Mouse (Mus musculus) cerebellum, adult 18-20 months (tissue): ENCODE results near the gene Fmnl2.
A peak's percentile ranks its signal among the peaks of the same experiment; 100 is the strongest.

Experiments
- DNase-seq, 2 experiments: peaks; one replicate each; pipeline ENCODE4 v3.0.0; 2021

The Fmnl2 gene

GRCm38 (mm10) chr2:53051502-53051901, 193.8 kb downstream of the Fmnl2 start:
- no peak for DNase-seq

- no peak for DNase-seq
Observed at GRCm38 (mm10) chr2:53053714-53054113, 196.1 kb downstream of the Fmnl2 start.

- peak; percentile 53 to 71 for DNase-seq
Observed at GRCm38 (mm10) chr2:53056556-53056955, 198.9 kb downstream of the Fmnl2 start.

- peak; percentile 55 to 60 for DNase-seq
Observed at GRCm38 (mm10) chr2:53057291-53057690, 199.6 kb downstream of the Fmnl2 start.

- DNase-seq, result peak; percentile 59 to 61
Observed at GRCm38 (mm10) chr2:53061363-53062000, 203.8 kb downstream of the Fmnl2 start.

GRCm38 (mm10) chr2:53066973-53067372, 209.3 kb downstream of the Fmnl2 start:
- DNase-seq, result no peak

- DNase-seq, result peak; percentile 37 to 51
Observed at GRCm38 (mm10) chr2:53070607-53071006, 212.9 kb downstream of the Fmnl2 start.

GRCm38 (mm10) chr2:53079693-53080286, 222.1 kb downstream of the Fmnl2 start:
- DNase-seq, result no peak

- DNase-seq, result no peak
Observed at GRCm38 (mm10) chr2:53082045-53082444, 224.4 kb downstream of the Fmnl2 start.

- no peak for DNase-seq
Observed at GRCm38 (mm10) chr2:53082501-53082900, 224.8 kb downstream of the Fmnl2 start.

- DNase-seq, result peak; percentile 29 to 31
Observed at GRCm38 (mm10) chr2:53083241-53083640, 225.6 kb downstream of the Fmnl2 start.

- DNase-seq, result peak; percentile 71 to 73
Observed at GRCm38 (mm10) chr2:53085617-53086202, 228.1 kb downstream of the Fmnl2 start.

- DNase-seq, result no peak
Observed at GRCm38 (mm10) chr2:53088744-53089143, 231.1 kb downstream of the Fmnl2 start.

GRCm38 (mm10) chr2:53095031-53095430, 237.4 kb downstream of the Fmnl2 start:
- no peak for DNase-seq

GRCm38 (mm10) chr2:53095489-53095888, 237.8 kb downstream of the Fmnl2 start:
- no peak for DNase-seq

- DNase-seq, result no peak
Observed at GRCm38 (mm10) chr2:53100093-53100492, 242.4 kb downstream of the Fmnl2 start.

- no peak for DNase-seq
Observed at GRCm38 (mm10) chr2:53101885-53102740, 244.5 kb downstream of the Fmnl2 start.

GRCm38 (mm10) chr2:53102901-53103300, 245.2 kb downstream of the Fmnl2 start:
- DNase-seq, result no peak

GRCm38 (mm10) chr2:53105408-53105807, 247.7 kb downstream of the Fmnl2 start:
- DNase-seq, result no peak

GRCm38 (mm10) chr2:53106056-53106455, 248.4 kb downstream of the Fmnl2 start:
- no peak for DNase-seq

- DNase-seq, result no peak
Observed at GRCm38 (mm10) chr2:53106472-53106871, 248.8 kb downstream of the Fmnl2 start.

GRCm38 (mm10) chr2:53108547-53108946, 250.9 kb downstream of the Fmnl2 start:
- DNase-seq, result no peak

GRCm38 (mm10) chr2:53121797-53122196, 264.1 kb downstream of the Fmnl2 start:
- peak; percentile 48 to 58 for DNase-seq
